Mouse (Mus musculus) mouse trophoblast stem cell (cell line): ENCODE measurements around the gene F11.

Source experiments
- in situ Hi-C, 2 experiments: fragments of 300-500 bp; cut with MseI, MboI; formaldehyde crosslinking; loops; 2 replicates in 1 of 2; 3 replicates in 1 of 2; pipeline ENCODE4 v1.15.1; 2025

Gene F11

DNA sequence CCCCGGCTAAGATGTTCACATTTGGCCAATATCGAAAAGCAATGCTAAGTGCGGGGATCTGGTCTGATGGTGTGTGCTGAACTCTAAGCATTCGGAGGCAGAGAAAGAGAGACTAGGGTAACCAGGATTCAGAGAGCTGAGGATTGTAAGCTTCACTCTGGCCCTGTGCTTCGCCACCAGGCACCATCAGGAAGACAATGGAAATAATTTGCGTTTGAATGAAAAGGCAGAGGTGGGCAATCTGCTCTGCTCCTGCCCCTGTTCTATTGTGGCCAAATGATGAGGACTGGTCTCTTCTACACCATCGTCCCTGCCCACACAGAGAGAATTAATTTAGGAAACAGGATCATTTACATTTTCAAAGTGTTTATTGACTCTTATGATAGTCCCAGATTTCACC is 15.5 kb downstream of the F11 start:
- in situ Hi-C loops = no loop called here

DNA sequence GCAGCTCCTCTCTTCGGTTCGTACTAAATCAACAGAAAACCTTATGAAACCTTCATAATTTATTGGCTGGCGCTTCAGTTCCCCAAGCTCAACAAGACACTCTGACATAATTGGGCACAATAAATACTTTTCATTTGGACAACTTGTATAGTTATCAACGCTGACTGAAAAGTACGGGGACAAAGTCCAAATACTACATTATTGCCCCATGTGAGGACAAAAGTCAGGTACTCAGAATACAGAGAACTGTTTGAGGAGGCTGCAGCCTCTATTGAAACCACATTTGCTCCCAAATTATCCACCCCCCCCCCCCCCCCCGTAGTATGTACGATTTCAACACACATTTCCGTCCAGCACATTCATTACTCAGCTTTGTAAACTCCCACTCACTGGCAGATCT is 22.5 kb downstream of the F11 start:
- in situ Hi-C loops = loop anchor here (5.0 kb wide), 1 partner anchor 172 kb away; the partner anchor contains the start of gene Mtnr1a (in 2 of the 2)

DNA sequence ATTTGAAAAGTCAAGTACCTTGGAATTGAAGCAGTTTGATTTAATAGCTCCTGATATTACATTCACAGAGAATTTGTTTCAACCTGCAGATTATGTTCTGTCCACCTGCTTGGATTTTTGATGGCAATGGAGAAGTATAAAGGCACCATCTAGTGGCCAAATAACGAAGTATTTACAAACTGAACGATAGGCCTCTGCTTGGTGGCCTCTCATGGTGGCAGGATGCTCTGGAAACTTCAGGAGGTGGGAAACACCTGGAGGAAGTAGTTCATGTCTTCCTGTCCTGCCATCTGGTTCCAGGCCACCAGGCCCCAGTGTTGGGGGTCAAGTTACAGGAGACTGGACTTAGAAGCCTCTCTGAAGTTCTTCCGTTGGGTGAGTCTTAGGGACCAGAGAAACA is 23.5 kb downstream of the F11 start:
- in situ Hi-C loops = loop anchor here (5.0 kb wide), 1 partner anchor 171 kb away; the partner anchor contains the start of gene Mtnr1a (in 2 of the 2)

DNA sequence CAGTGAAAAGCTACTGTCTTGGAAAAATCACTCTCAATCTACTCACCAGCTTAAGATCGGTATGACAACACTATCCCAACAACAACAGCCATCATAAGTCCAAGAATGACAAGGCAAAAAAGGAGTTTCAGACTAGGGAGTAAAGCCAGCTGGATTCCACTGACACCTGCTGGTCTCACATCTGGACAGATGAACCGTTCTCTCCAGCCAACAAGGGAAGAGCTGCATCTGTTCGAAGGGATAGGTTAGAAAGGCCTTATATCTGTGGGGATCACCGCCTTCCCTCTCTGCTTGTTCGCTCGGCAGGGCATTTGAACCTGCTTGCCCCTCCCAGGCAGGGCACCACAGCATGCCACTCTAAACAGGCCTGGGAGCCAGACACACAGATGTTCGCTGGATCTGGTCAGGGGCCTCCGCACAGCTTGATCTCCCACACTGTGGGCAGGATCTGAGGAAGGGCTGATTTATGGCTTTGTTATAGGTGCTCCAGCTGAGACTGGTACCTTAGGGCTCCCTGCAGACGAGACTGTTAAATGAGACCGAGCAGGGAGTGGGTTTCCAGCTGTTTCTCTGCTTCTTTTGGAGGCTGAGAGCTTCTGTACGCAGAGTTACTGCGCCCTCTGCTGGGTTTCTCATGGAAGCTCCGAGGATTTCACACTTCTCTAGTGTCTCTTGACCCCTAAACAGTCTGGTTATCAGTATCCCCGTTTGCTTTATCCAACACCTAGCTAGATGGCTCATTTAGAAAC is 25.5 kb downstream of the F11 start:
- in situ Hi-C loops = loop anchor here (5.0 kb wide), 1 partner anchor 169 kb away; the partner anchor contains the start of gene Mtnr1a (in 2 of the 2)

DNA sequence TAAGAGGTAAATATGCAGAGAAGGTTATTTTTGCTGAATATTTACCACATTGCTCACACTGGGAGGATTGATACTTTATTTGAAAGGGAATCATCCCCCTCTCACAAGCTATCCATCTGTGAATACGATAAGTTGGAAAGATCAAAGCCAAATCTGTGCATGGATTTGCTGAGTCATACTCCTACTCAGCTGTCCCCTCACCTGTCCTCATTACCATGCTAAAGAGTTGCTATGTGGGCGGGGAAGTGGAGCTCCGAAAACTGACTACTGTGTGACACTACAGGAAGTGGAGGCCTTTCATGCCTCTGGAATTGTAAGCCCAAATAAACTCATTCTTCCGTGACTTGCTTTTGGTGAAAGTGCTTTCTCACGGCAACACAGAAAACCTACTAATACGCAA is 26.6 kb downstream of the F11 start:
- in situ Hi-C loops = loop anchor here (5.0 kb wide), 1 partner anchor 168 kb away; the partner anchor contains the start of gene Mtnr1a (in 2 of the 2)

DNA sequence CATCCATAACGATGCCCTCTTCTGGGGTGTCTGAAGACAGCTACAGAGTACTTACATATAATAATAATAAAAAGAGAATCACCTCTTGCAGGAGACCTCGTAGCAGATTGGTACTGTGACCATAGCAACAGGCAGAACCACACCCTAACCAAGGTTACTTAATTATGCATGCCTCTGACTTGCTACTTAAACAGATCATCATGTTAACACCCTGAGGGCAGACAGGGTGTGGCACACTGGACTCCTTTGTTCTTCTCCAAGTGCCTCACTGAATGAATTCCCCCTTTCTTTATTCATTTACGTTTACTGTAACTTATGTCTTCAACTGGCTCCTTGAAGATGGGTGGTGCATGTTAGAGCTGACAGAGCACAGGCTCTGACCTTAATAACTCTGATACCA is 28.6 kb downstream of the F11 start:
- in situ Hi-C loops = no loop called here

DNA sequence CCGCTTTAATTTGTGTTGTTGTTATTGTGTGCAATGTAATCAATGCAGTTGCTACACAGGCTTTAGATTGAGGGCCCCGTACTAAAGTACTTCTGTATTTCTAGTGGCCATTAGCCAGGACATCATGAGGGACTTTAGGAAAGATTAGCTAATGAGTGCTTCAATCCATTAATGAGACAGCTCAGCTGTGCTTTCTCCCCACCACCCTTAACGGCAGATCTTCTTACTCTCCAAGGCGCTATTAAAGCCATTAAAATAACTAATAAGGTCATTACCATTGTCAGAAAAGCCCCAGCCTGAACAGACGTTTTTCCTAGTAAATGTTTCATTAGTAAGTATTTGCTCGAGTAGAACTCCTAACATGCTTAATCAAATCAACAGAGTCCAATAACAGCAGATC is 59.4 kb downstream of the F11 start:
- in situ Hi-C loops = no loop called here

DNA sequence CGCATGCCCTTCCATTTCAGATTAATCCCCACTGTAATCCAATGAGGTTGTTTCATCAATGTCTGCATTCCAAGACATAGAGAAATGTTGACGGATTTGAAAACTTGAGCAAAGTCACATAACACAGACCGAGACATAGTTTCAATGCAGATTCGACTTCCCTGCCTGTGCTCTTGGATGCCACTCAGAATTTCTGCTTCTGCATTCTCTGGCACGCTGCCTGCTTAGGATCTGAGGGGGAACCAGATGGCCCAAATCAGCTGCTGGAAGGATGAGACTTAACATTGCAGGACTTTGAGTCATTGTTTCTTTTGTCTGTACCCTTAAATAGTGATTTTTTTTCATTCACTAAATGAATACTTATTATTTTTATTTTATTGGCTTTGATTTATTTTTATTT is 60.2 kb downstream of the F11 start:
- in situ Hi-C loops = no loop called here

DNA sequence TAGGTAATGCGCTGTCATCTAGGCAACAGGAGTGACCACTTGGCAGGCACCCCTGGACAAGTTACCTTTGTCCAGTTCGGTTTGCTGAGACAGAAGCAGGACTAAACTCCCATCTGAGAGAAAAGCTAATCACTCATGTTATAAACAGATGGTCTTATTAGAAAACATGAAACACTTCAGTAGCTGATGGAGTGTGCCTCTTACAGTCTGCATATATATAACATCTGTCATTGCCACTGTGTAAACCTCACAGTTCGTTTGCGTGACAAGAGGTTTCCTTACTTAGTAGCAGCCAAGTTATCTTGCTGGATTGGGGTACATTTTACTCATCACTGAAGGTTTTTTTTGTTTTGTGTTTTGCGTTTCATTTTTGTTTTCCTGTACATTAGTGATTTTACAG is 64.5 kb downstream of the F11 start:
- in situ Hi-C loops = no loop called here

DNA sequence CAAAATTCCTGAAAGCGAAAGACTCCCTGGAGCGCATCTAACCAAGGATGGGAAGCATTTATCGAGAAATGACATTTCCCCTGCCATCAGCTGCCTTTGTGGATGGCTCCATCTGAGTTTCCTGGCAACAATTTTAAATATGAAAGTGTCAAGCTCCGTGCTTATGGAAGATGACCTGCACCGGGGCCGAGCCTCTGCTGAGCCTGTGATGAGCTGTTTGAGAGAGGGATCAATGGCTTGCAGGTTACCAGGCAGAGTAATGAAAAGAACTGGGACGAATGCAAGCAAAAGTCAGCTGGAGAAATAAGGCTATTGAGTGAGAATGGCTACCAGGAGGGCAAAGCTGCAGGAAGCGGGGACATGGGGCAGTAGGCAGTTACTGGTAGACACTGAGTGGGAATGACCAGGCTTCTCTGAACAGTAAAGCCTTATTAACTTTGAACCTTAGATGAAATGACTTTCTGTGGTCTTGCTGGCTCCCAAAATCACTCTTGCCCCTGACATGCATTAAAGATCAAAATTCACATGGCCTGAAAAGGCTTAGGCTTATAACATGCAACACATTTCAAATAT is 65.8 kb downstream of the F11 start:
- in situ Hi-C loops = no loop called here
